Mouse (Mus musculus) lung, postnatal 0 days (tissue): ENCODE results near the gene Mtrr.

Experiments
- CTCF ChIP-seq: IDR thresholded peaks from 2 replicates; pipeline ENCODE4 v1.5.1; 2016; ENCODE audit warnings: antibody characterized with exemption, mild to moderate bottlenecking
- EP300 ChIP-seq: IDR thresholded peaks from 2 replicates; pipeline ENCODE4 v1.6.1; 2016; ENCODE audit warnings: antibody characterized with exemption, mild to moderate bottlenecking, control low read depth

DNA sequence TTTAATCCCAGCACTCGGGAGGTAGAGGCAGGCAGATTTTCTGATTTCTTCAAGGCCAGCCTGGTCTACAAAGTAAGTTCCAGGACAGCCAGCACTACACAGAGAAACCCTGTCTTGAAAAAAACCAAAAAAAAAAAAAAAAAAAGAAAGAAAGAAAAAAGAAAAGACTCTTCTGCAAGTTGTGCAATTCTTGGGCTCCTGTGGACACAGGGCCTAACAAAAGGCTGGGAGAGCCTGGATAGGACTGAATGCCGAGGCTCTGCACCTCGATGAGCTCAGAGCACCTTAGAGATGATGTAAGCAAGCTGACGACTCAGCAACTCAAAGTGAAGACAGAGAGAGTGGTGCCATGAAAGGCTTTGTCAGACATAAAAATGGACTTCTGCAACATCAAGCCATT is 7.6 kb downstream of the Mtrr start:
- TF ChIP-seq CTCF (no peak), EP300 (no peak)
